Mouse (Mus musculus): ENCODE measurements around the gene Kif6. TPM values are rescaled to one million over a fixed set of nuclear protein-coding genes. Genes with fewer than 3 reads are reported as not detected.

Kif6 gene
- polyA plus RNA-seq, 1 experiment from 2014 or later = 1.9 TPM

DNA sequence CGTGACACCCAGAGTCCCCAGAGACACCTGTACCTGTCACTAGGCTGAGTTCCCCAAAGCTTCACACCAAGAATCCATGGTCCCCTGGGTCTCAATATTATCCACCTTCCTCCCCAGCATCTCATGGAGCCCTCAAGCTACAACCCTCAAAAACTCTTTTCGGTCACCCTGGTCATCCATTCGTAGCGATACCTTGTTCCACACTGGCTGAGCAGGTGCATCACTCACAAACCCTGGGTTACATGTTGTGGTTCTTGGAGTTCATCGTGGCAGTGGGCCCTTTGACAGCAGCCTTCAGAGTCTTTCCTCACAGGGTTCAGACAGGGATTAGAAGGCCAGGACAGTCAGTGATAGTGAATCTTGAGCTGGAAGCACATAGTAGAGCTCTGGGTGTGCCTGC is 176.6 kb downstream of the Kif6 start:
- H3K4me1 ChIP-seq (ENCODE audit: control insufficient read depth in 2 of 2, insufficient read depth in 2 of 2, low read length in 2 of 2) = no peaks in the 10 kb centered on the region
- H3K9me3 ChIP-seq (ENCODE audit: control insufficient read depth, low read length) = 0 out of 2 replicates have a peak, but pooled peaks cover 2% of the 10 kb centered on the region
- no peak for ATAC-seq (ENCODE audit: insufficient number of reproducible peaks, insufficient read depth, low FRiP score, low read depth)
- no peak overlapping the region for H3K27ac ChIP-seq (replicated peaks in 1 of 2; ENCODE audit: control insufficient read depth in 1 of 2, insufficient read depth in 1 of 2, low read depth in 2 of 2, low read length in 2 of 2)
- no peak overlapping the region for H3K4me2 ChIP-seq (ENCODE audit: low read length)
- no peaks in the 10 kb centered on the region for H3K36me3 ChIP-seq (ENCODE audit: control insufficient read depth, insufficient read depth, low read length)
- H3K4me3 ChIP-seq (ENCODE audit: control insufficient read depth in 1 of 2, insufficient read depth in 1 of 2, low read depth in 1 of 2, low read length in 2 of 2) = no peak overlapping the region
- no peak overlapping the region for H3K9ac ChIP-seq (ENCODE audit: low read length)
- 87% methylated on average over 5 of the region's 5 CpGs for WGBS
- no peaks in the 10 kb centered on the region for H3K27me3 ChIP-seq (ENCODE audit: control insufficient read depth, insufficient read depth, low read length)

DNA sequence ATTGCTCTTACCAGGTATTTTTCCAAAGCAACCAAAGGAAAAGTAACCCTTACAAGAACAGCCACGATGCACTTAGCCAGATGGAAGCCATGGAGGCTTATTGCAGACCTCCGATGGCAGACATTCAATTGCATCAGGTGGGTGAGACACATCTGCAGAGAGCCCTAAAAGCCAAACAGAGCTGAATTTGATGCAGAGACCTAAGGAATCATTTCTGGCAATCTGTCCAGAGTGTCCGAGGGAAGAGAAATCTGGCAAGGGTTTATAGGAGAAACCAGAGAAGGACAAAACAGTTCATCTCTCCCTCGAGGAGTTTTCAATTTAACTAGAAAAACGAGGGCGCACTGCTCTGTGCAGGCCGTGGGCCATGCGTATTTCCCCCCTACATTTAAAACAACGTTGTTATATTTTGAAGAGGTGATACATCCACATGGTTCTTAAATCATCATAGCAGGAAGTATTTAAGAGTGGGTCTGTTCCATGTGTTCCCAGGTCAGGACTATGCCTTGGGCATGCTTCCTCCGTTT is 177.3 kb downstream of the Kif6 start:
- no peaks in the 10 kb centered on the region for H3K36me3 ChIP-seq (ENCODE audit: control insufficient read depth, insufficient read depth, low read length)
- 0 out of 2 replicates have a peak, but pooled peaks cover 2% of the 10 kb centered on the region for H3K9me3 ChIP-seq (ENCODE audit: control insufficient read depth, low read length)
- WGBS = 84% methylated on average over 10 of the region's 10 CpGs
- no peak overlapping the region for H3K27ac ChIP-seq (replicated peaks in 1 of 2; ENCODE audit: control insufficient read depth in 1 of 2, insufficient read depth in 1 of 2, low read depth in 2 of 2, low read length in 2 of 2)
- no peaks in the 10 kb centered on the region for H3K27me3 ChIP-seq (ENCODE audit: control insufficient read depth, insufficient read depth, low read length)
- H3K9ac ChIP-seq (ENCODE audit: low read length) = no peak overlapping the region
- H3K4me1 ChIP-seq (ENCODE audit: control insufficient read depth in 2 of 2, insufficient read depth in 2 of 2, low read length in 2 of 2) = no peaks in the 10 kb centered on the region
- ATAC-seq (ENCODE audit: insufficient number of reproducible peaks, insufficient read depth, low FRiP score, low read depth) = no peak
- no peak overlapping the region for H3K4me2 ChIP-seq (ENCODE audit: low read length)
- no peak overlapping the region for H3K4me3 ChIP-seq (ENCODE audit: control insufficient read depth in 1 of 2, insufficient read depth in 1 of 2, low read depth in 1 of 2, low read length in 2 of 2)

DNA sequence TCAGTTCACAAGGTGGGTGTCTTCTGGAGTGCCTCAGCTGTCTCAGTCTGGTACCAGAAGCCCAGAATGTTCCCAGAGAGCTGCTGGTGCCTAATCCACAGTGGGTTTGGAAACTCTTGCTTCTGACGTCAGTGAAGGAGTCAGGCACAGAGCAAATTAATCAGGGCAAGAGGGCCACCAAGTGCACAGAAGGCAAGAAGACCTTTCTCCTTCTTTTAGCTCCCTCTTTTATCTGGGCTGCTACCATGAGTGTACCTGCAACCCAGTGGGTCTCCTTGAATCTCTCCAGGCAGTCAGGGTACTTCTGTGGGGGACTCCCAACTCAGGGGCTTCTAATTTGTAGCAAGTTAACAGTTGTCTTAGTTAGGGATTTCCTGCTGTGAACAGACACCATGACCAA is 178.0 kb downstream of the Kif6 start:
- H3K9ac ChIP-seq (ENCODE audit: low read length) = no peak overlapping the region
- no peak overlapping the region for H3K4me3 ChIP-seq (ENCODE audit: control insufficient read depth in 1 of 2, insufficient read depth in 1 of 2, low read depth in 1 of 2, low read length in 2 of 2)
- H3K36me3 ChIP-seq (ENCODE audit: control insufficient read depth, insufficient read depth, low read length) = no peaks in the 10 kb centered on the region
- 74% methylated on average over 1 of the region's 1 CpGs for WGBS
- ATAC-seq (ENCODE audit: insufficient number of reproducible peaks, insufficient read depth, low FRiP score, low read depth) = no peak
- H3K4me1 ChIP-seq (ENCODE audit: control insufficient read depth in 2 of 2, insufficient read depth in 2 of 2, low read length in 2 of 2) = no peaks in the 10 kb centered on the region
- H3K9me3 ChIP-seq (ENCODE audit: control insufficient read depth, low read length) = 0 out of 2 replicates have a peak, but pooled peaks cover 2% of the 10 kb centered on the region
- H3K27me3 ChIP-seq (ENCODE audit: control insufficient read depth, insufficient read depth, low read length) = no peaks in the 10 kb centered on the region
- no peak overlapping the region for H3K4me2 ChIP-seq (ENCODE audit: low read length)
- H3K27ac ChIP-seq (replicated peaks in 1 of 2; ENCODE audit: control insufficient read depth in 1 of 2, insufficient read depth in 1 of 2, low read depth in 2 of 2, low read length in 2 of 2) = no peak overlapping the region

DNA sequence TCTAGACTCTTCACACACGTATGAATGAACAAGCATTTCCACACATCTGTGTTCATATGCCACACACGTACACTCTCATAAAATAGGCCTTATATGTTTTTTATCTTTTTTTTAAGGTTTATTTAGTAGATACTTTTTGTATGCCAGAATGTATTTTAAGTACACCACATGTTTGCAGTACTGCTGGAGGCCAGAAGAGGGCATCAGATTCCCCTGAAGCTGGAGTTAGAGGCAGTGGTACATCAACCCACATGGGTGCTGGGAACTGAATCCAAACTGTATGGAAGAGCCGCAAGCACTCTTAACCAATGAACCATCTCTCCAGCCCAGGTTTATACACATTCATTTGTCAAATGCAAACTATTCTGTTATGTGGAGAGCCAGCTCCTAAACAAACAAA is 179.0 kb downstream of the Kif6 start:
- Histone ChIP-seq H3K4me2 (ENCODE audit: low read length) (no peak overlapping the region), H3K4me1 (ENCODE audit: control insufficient read depth in 2 of 2, insufficient read depth in 2 of 2, low read length in 2 of 2) (no peaks in the 10 kb centered on the region), H3K9ac (ENCODE audit: low read length) (no peak overlapping the region), H3K27me3 (ENCODE audit: control insufficient read depth, insufficient read depth, low read length) (no peaks in the 10 kb centered on the region), H3K27ac (replicated peaks in 1 of 2; ENCODE audit: control insufficient read depth in 1 of 2, insufficient read depth in 1 of 2, low read depth in 2 of 2, low read length in 2 of 2) (no peak overlapping the region), H3K9me3 (ENCODE audit: control insufficient read depth, low read length) (0 out of 2 replicates have a peak, but pooled peaks cover 2% of the 10 kb centered on the region), H3K36me3 (ENCODE audit: control insufficient read depth, insufficient read depth, low read length) (no peaks in the 10 kb centered on the region), H3K4me3 (ENCODE audit: control insufficient read depth in 1 of 2, insufficient read depth in 1 of 2, low read depth in 1 of 2, low read length in 2 of 2) (no peak overlapping the region)
- WGBS = 93% methylated on average over 3 of the region's 3 CpGs
- ATAC-seq (ENCODE audit: insufficient number of reproducible peaks, insufficient read depth, low FRiP score, low read depth) = no peak

DNA sequence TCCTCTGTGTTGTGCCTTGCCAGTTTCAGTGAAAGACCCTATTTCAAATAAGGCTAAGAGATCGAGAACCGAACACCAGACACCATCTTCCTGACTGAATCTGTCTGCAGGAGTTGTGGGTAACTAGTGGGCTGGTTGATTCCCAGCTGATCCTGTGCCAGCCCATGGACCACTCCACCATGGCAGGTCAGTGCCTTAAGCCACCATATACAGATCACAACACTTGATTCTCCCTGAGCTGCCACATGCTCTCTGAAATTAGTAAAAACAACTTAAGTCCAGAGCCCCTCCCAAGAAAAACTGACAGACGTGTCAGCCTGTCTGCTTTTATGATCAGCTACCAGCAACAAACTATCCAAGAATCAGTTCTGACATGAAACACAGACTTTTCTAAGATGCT is 180.3 kb downstream of the Kif6 start:
- 90% methylated on average over 3 of the region's 3 CpGs for WGBS
- H3K4me3 ChIP-seq (ENCODE audit: control insufficient read depth in 1 of 2, insufficient read depth in 1 of 2, low read depth in 1 of 2, low read length in 2 of 2) = no peak overlapping the region

DNA sequence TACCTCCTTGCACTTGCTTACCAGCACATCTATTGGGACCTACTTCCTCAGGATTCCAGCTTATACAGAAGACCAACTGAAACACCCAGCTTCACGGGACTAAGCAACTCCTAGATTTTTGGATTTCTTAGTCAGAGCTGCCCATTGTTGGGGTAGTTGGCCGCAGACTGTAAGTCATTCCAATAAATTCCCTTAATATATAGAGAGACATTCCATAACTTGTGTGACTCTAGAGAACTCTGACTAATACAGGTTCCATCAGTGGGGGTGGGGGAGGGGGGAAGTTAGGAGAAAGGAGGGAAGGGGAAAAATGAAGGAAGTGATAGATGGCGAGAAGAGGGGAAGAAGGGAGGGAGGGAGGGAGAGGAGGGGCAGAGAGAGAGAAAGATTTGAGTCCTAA is 181.2 kb downstream of the Kif6 start:
- no peak for ATAC-seq (ENCODE audit: insufficient number of reproducible peaks, insufficient read depth, low FRiP score, low read depth)
- Histone ChIP-seq H3K4me3 (ENCODE audit: control insufficient read depth in 1 of 2, insufficient read depth in 1 of 2, low read depth in 1 of 2, low read length in 2 of 2) (no peak overlapping the region), H3K4me2 (ENCODE audit: low read length) (no peak overlapping the region)

More for the DNA sequence above, 180.3 kb downstream of the Kif6 start:
- Histone ChIP-seq H3K4me1 (ENCODE audit: control insufficient read depth in 2 of 2, insufficient read depth in 2 of 2, low read length in 2 of 2) (no peaks in the 10 kb centered on the region), H3K4me2 (ENCODE audit: low read length) (no peak overlapping the region), H3K9ac (ENCODE audit: low read length) (no peak overlapping the region), H3K27ac (replicated peaks in 1 of 2; ENCODE audit: control insufficient read depth in 1 of 2, insufficient read depth in 1 of 2, low read depth in 2 of 2, low read length in 2 of 2) (no peak overlapping the region), H3K27me3 (ENCODE audit: control insufficient read depth, insufficient read depth, low read length) (no peaks in the 10 kb centered on the region), H3K9me3 (ENCODE audit: control insufficient read depth, low read length) (0 out of 2 replicates have a peak, but pooled peaks cover 2% of the 10 kb centered on the region), H3K36me3 (ENCODE audit: control insufficient read depth, insufficient read depth, low read length) (no peaks in the 10 kb centered on the region)
- ATAC-seq (ENCODE audit: insufficient number of reproducible peaks, insufficient read depth, low FRiP score, low read depth) = no peak

DNA sequence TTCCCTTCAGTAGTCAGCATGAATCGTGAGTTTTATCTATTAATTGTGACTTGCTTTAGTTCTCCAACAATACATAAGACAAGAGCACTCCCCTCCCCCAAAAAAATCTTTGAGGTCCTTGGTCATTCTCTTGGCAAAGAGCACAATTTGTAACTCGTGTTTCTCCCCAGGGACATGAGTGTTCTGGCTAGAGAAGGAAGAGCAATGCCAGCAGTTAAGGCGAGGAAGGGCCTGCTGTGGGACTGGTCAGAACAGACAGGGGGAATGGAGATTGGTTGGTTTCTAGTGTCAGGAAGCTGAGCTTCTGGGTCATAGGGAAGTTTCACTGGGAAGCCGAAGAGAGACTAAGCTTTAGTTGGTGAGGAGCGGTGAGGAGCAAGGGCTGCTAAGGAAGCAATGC is 184.2 kb downstream of the Kif6 start:
- Histone ChIP-seq H3K9me3 (ENCODE audit: control insufficient read depth, low read length) (no peaks in the 10 kb centered on the region), H3K36me3 (ENCODE audit: control insufficient read depth, insufficient read depth, low read length) (no peaks in the 10 kb centered on the region), H3K4me2 (ENCODE audit: low read length) (no peak overlapping the region), H3K27me3 (ENCODE audit: control insufficient read depth, insufficient read depth, low read length) (no peaks in the 10 kb centered on the region), H3K9ac (ENCODE audit: low read length) (no peak overlapping the region), H3K4me1 (ENCODE audit: control insufficient read depth in 2 of 2, insufficient read depth in 2 of 2, low read length in 2 of 2) (no peaks in the 10 kb centered on the region), H3K4me3 (ENCODE audit: control insufficient read depth in 1 of 2, insufficient read depth in 1 of 2, low read depth in 1 of 2, low read length in 2 of 2) (no peak overlapping the region), H3K27ac (replicated peaks in 1 of 2; ENCODE audit: control insufficient read depth in 1 of 2, insufficient read depth in 1 of 2, low read depth in 2 of 2, low read length in 2 of 2) (no peak overlapping the region)
- 63% methylated on average over 5 of the region's 5 CpGs for WGBS
- ATAC-seq (ENCODE audit: insufficient number of reproducible peaks, insufficient read depth, low FRiP score, low read depth) = no peak

More for the DNA sequence above, 181.2 kb downstream of the Kif6 start:
- Histone ChIP-seq H3K4me1 (ENCODE audit: control insufficient read depth in 2 of 2, insufficient read depth in 2 of 2, low read length in 2 of 2) (no peaks in the 10 kb centered on the region), H3K27ac (replicated peaks in 1 of 2; ENCODE audit: control insufficient read depth in 1 of 2, insufficient read depth in 1 of 2, low read depth in 2 of 2, low read length in 2 of 2) (no peak overlapping the region), H3K27me3 (ENCODE audit: control insufficient read depth, insufficient read depth, low read length) (no peaks in the 10 kb centered on the region), H3K9me3 (ENCODE audit: control insufficient read depth, low read length) (0 out of 2 replicates have a peak, but pooled peaks cover 2% of the 10 kb centered on the region), H3K36me3 (ENCODE audit: control insufficient read depth, insufficient read depth, low read length) (no peaks in the 10 kb centered on the region), H3K9ac (ENCODE audit: low read length) (no peak overlapping the region)
- 72% methylated on average over 3 of the region's 3 CpGs for WGBS

DNA sequence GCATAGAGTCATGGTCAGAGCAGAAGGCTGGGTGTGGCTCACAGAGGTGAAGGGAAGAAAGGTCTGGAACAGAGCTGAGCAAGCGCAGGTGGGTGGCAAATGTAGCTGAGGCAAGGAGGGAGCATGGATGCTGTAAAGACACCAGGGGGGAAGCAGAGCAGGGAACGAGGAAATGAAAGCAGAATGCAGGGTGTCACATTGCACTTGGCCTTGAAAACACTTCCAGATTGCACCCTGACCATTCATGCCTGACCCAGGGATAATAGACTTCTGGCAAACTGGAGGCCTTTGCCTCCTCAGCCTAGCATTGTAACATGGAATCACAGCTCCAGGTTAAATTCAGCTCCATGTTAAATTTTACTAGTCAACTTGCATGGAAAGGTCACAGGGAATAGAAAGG is 185.2 kb downstream of the Kif6 start:
- Histone ChIP-seq H3K9ac (ENCODE audit: low read length) (no peak overlapping the region), H3K36me3 (ENCODE audit: control insufficient read depth, insufficient read depth, low read length) (no peaks in the 10 kb centered on the region), H3K4me2 (ENCODE audit: low read length) (no peak overlapping the region), H3K4me3 (ENCODE audit: control insufficient read depth in 1 of 2, insufficient read depth in 1 of 2, low read depth in 1 of 2, low read length in 2 of 2) (no peak overlapping the region), H3K4me1 (ENCODE audit: control insufficient read depth in 2 of 2, insufficient read depth in 2 of 2, low read length in 2 of 2) (no peaks in the 10 kb centered on the region), H3K9me3 (ENCODE audit: control insufficient read depth, low read length) (no peaks in the 10 kb centered on the region), H3K27me3 (ENCODE audit: control insufficient read depth, insufficient read depth, low read length) (no peaks in the 10 kb centered on the region), H3K27ac (replicated peaks in 1 of 2; ENCODE audit: control insufficient read depth in 1 of 2, insufficient read depth in 1 of 2, low read depth in 2 of 2, low read length in 2 of 2) (no peak overlapping the region)
- ATAC-seq (ENCODE audit: insufficient number of reproducible peaks, insufficient read depth, low FRiP score, low read depth) = no peak
- 56% methylated on average over 2 of the region's 2 CpGs for WGBS

All from heart, embryonic 14.5 days (tissue).